Mouse (Mus musculus) C2C12 (cell line): ENCODE measurements around the gene Gm10663.

Experiments
- CEBPB ChIP-seq: IDR thresholded peaks from one replicate; pipeline ENCODE4 v1.6.1; 2011; ENCODE audit warnings: low read depth, mild to moderate bottlenecking, control low read depth, moderate library complexity
- CTCF ChIP-seq: IDR thresholded peaks from one replicate; pipeline ENCODE4 v1.5.1; 2011; ENCODE audit not compliant: control insufficient read depth, insufficient read depth, insufficient read length
- MAX ChIP-seq: IDR thresholded peaks from one replicate; pipeline ENCODE4 v1.6.1; 2011; ENCODE audit warnings: mild to moderate bottlenecking, control low read depth
- MYOD1 ChIP-seq: IDR thresholded peaks from one replicate; pipeline ENCODE4 v1.6.1; 2011; ENCODE audit warnings: low read depth; ENCODE audit not compliant: control insufficient read depth, insufficient read length
- MYOG ChIP-seq: IDR thresholded peaks from one replicate; pipeline ENCODE4 v1.6.1; 2011; ENCODE audit not compliant: control insufficient read depth, insufficient read length; ENCODE audit errors: extremely low read depth
- USF1 ChIP-seq: IDR thresholded peaks from one replicate; pipeline ENCODE4 v1.6.1; 2011; ENCODE audit warnings: low read depth, mild to moderate bottlenecking, control low read depth, moderate library complexity

DNA sequence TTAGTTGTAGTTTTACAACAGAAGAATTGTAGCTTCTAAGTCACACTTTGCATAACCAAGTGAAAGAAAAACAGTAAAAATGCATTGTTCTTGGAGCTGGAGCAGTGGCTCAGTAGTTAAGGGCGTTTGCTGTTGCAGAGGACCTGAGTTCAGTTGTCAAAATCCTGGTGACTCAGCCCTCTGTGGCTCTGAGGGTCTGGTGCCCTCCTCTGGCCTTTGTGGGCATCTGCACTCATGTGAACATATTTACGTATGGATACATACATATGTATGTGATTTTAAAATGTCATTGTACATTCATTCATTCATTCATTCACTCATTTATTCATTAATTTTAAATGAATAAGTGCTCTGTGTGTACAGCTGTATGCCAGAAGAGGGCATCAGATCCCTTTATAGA, 10.8 kb downstream of the Gm10663 start:
- TF ChIP-seq MYOD1 (no peak), CTCF (no peak), CEBPB (no peak), MAX (no peak), USF1 (no peak), MYOG (no peak)
